Mouse (Mus musculus) gastrocnemius, postnatal 25 days (tissue): ENCODE data around the gene Zfp931. TPM values are rescaled to one million over a fixed set of nuclear protein-coding genes. Genes with fewer than 3 reads are reported as not detected.
A peak's percentile ranks its signal among the peaks of the same experiment; 100 is the strongest.
"Not testable (repeated sequence)": the region's sequence is repeated elsewhere in the genome, so short reads cannot be mapped to it uniquely, and the experiment has no call there.

ENCODE experiments used
- DNase-seq: peaks from one replicate; pipeline ENCODE4 v3.0.0; 2022
- long read RNA-seq, 2 experiments: library from polyadenylated mRNA; stranded (forward); transcript quantifications; one replicate each; pipeline ENCODE4 v2.0.0; 2021
- total RNA-seq, 2 experiments: library from RNA; stranded (reverse); gene quantifications; 1 replicate in 1 of 2; 2 replicates in 1 of 2; pipeline ENCODE4 v1.2.3; 2021

Zfp931 gene
- total RNA-seq, result 10 to 100 TPM in 1 of 2 experiments, 1 to 10 TPM in 1; 9.3 to 11.1 TPM
- long read RNA-seq, experiment 1, partial matches to known transcripts, result 0 of 11 reads
- long read RNA-seq, experiment 1, other reads (novel, unspliced or antisense), result 5 of 11 reads
- long read RNA-seq, experiment 2, partial matches to known transcripts, result 0 of 9 reads
- long read RNA-seq, experiment 2, other reads (novel, unspliced or antisense), result 5 of 9 reads

GRCm38 (mm10) chr2:178078166-178078717 lies at the start of gene Zfp931:
Zfp931 (minus strand) TSS chr2:178078476.
- not testable (repeated sequence) for DNase-seq

- DNase-seq, result no peak
These were observed 48.0 kb upstream of the Zfp931 start for GRCm38 (mm10) chr2:178126041-178126820.

GRCm38 (mm10) chr2:178125427-178125826 lies 47.2 kb upstream of the Zfp931 start:
- DNase-seq, result no peak

GRCm38 (mm10) chr2:178123466-178123865 lies 45.2 kb upstream of the Zfp931 start:
- no peak for DNase-seq

- no peak for DNase-seq
These were observed 43.8 kb upstream of the Zfp931 start for GRCm38 (mm10) chr2:178121946-178122665.

- DNase-seq, result no peak
These were observed 43.1 kb upstream of the Zfp931 start for GRCm38 (mm10) chr2:178121375-178121688.

- DNase-seq, result no peak
These were observed 42.5 kb upstream of the Zfp931 start for GRCm38 (mm10) chr2:178120651-178121374.

GRCm38 (mm10) chr2:178120356-178120645 lies 42.0 kb upstream of the Zfp931 start:
- no peak for DNase-seq

GRCm38 (mm10) chr2:178119561-178120355 lies 41.5 kb upstream of the Zfp931 start:
- DNase-seq, result no peak

GRCm38 (mm10) chr2:178118801-178119560 lies 40.7 kb upstream of the Zfp931 start, which contains the start of gene Phactr3:
Phactr3 (plus strand) TSS chr2:178118975.
- no peak for DNase-seq

- no peak for DNase-seq
These were observed 39.7 kb upstream of the Zfp931 start for GRCm38 (mm10) chr2:178117946-178118345.

- no peak for DNase-seq
These were observed 23.7 kb upstream of the Zfp931 start for GRCm38 (mm10) chr2:178101957-178102356.

GRCm38 (mm10) chr2:178098021-178098420 lies 19.7 kb upstream of the Zfp931 start:
- DNase-seq, result no peak

GRCm38 (mm10) chr2:178089586-178089985 lies 11.3 kb upstream of the Zfp931 start:
- DNase-seq, result no peak

- no peak for DNase-seq
These were observed 20.1 kb downstream of the Zfp931 start for GRCm38 (mm10) chr2:178058195-178058594.

- not testable (repeated sequence) for DNase-seq
These were observed 50.7 kb downstream of the Zfp931 start for GRCm38 (mm10) chr2:178027601-178028000.

- DNase-seq, result not testable (repeated sequence)
These were observed 54.4 kb downstream of the Zfp931 start for GRCm38 (mm10) chr2:178023861-178024260.

GRCm38 (mm10) chr2:178023011-178023611 lies 55.2 kb downstream of the Zfp931 start, which contains the start of gene Zfp971:
Zfp971 (plus strand) TSS chr2:178023284.
- peak; percentile 38 for DNase-seq

- not testable (repeated sequence) for DNase-seq
These were observed 57.5 kb downstream of the Zfp931 start for GRCm38 (mm10) chr2:178020773-178021172.

- DNase-seq, result not testable (repeated sequence)
These were observed 58.8 kb downstream of the Zfp931 start for GRCm38 (mm10) chr2:178019486-178019885.
